Mouse (Mus musculus) hindbrain, embryonic 11.5 days (tissue): ENCODE data around the gene Ctnnd1. TPM values are rescaled to one million over a fixed set of nuclear protein-coding genes. Genes with fewer than 3 reads are reported as not detected.
A peak's percentile ranks its signal among the peaks of the same experiment; 100 is the strongest.
"Not testable (repeated sequence)": the region's sequence is repeated elsewhere in the genome, so short reads cannot be mapped to it uniquely, and the experiment has no call there.

Experiments
- ATAC-seq: fragments of 200-750 bp; cut with Nextera tagmentation; 2 replicates; pipeline ENCODE4 v1.8.0; 2017; ENCODE audit warnings: mild to moderate bottlenecking, moderate TSS enrichment, moderate library complexity; ENCODE audit not compliant: low FRiP score
- DNase-seq: peaks from one replicate; pipeline ENCODE4 v3.0.0-alpha.2; 2015; ENCODE audit warnings: low spot score
- H3K27ac ChIP-seq: fragments of 300-500 bp; sonication (generic); 2 replicates; pipeline ENCODE4 v1.5.1; 2014; ENCODE audit warnings: mild to moderate bottlenecking, low read depth, low read length
- H3K27me3 ChIP-seq: fragments of 300-500 bp; sonication (generic); 2 replicates; pipeline ENCODE4 v1.6.1; 2014; ENCODE audit warnings: mild to moderate bottlenecking, low read length, moderate library complexity, mixed read lengths; ENCODE audit not compliant: control insufficient read depth, insufficient read depth
- H3K36me3 ChIP-seq: fragments of 300-500 bp; sonication (generic); 2 replicates; pipeline ENCODE4 v1.6.1; 2014; ENCODE audit warnings: mild to moderate bottlenecking, low read length, moderate library complexity, mixed read lengths; ENCODE audit not compliant: control insufficient read depth, insufficient read depth
- H3K4me1 ChIP-seq: fragments of 300-500 bp; sonication (generic); replicated peaks from 2 replicates; pipeline ENCODE4 v1.6.1; 2014; ENCODE audit warnings: low read length, mixed read lengths; ENCODE audit not compliant: control insufficient read depth, insufficient read depth
- H3K4me2 ChIP-seq: fragments of 300-500 bp; sonication (generic); replicated peaks from 2 replicates; pipeline ENCODE4 v1.6.1; 2014; ENCODE audit warnings: mild to moderate bottlenecking, low read depth, low read length
- H3K4me3 ChIP-seq: fragments of 300-500 bp; sonication (generic); 2 replicates; pipeline ENCODE4 v1.5.1; 2014; ENCODE audit warnings: low read depth, low read length
- H3K9ac ChIP-seq: fragments of 300-500 bp; sonication (generic); 2 replicates; pipeline ENCODE4 v1.6.1; 2014; ENCODE audit warnings: low read depth, low read length
- H3K9me3 ChIP-seq: fragments of 300-500 bp; sonication (generic); 2 replicates; pipeline ENCODE4 v1.6.1; 2016; ENCODE audit warnings: low read length; ENCODE audit not compliant: control insufficient read depth
- WGBS: fragments of 180-500 bp; shearing (Covaris S2); extraction: QIAGEN DNeasy Blood & Tissue Kit; methylation state at CpG from one replicate; pipeline ENCODE4 v1.1.7; 2014; 5-methylcytosine and 5-hydroxymethylcytosine counted together
- polyA plus RNA-seq: library from polyadenylated mRNA; unstranded; fragments of >200 nt; fragmentation: Nextera tagmentation; extraction: Ambion mirVana; gene quantifications from 2 replicates; pipeline ENCODE4 v1.2.1, GENCODE M21; 2014

The Ctnnd1 gene
- polyA plus RNA-seq, 1 experiment from 2014 or later = 44.7 TPM

DNA sequence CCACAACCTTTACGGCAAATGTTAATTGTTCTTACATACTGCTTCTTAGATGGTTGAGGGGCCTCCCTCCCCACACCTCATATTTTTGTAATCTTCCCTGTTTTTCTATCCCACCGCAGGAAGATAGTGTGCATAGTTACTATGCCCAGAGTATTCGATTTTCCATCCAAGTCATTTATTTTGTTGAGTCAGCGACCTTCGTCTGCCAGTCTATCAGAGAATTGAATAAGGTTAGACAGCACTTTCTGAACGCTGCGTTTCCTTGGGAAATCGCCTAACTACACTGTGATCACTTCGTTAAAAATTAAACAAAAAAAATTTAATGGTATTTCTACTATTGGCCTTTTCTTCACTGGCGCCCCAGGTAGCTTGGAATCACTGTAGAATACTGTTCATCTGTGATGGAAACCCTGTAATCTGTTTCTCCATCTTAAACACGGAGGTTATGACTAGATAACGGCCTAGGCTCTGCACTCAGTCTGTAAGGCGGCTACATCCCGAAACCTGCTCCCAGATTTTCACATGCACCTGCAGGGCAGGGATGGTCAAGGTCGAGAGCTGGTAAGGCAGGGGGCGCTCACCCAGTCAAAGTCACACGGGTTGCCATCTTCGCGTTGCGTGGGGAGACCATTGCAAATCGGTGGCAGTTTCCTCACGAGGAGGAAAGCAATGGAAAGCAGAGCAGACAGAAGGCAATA is 26.9 kb upstream of the Ctnnd1 start:
- H3K4me3 ChIP-seq = peak overlapping the region; percentile 40
- peak overlapping the region; percentile 37 for H3K9ac ChIP-seq
- peaks cover 3% of the 10 kb centered on the region for H3K4me1 ChIP-seq
- 0 out of 2 replicates have a peak, but pooled peaks cover 2% of the 10 kb centered on the region for H3K36me3 ChIP-seq
- peak; percentile 75 for ATAC-seq
- WGBS = 10% methylated on average over 22 of the region's 22 CpGs
- H3K9me3 ChIP-seq = no peaks in the 10 kb centered on the region
- DNase-seq = peak; percentile 58
- no peaks in the 10 kb centered on the region for H3K27me3 ChIP-seq
- peak overlapping the region; percentile 31 for H3K4me2 ChIP-seq
- H3K27ac ChIP-seq = 0 out of 2 replicates have a peak overlapping the region, but pooled peaks have one; percentile 2

DNA sequence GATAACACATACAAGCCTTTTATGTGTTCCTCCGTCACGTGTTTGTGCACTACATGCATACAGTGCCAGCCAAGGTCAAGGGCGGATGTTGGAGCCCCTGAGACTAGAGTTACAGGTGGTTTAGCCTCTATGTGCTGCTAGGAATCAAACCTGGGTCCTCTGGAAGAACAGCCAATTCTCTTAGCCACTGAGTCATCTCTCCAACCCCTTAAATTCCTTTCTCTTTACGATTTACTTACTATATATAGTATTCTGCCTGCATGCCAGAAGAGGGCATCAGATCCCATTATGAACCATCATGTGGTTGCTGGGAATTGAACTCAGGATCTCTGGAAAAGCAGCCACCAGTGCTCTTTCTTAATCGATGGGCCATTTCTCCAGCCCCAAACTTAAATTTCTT is 21.0 kb upstream of the Ctnnd1 start:
- H3K27ac ChIP-seq, H3K27me3 ChIP-seq, H3K9ac ChIP-seq, H3K4me3 ChIP-seq, H3K4me2 ChIP-seq, ATAC-seq, DNase-seq, H3K4me1 ChIP-seq, H3K9me3 ChIP-seq, H3K36me3 ChIP-seq: not testable (repeated sequence)
- 61% methylated on average over 4 of the region's 5 CpGs for WGBS

DNA sequence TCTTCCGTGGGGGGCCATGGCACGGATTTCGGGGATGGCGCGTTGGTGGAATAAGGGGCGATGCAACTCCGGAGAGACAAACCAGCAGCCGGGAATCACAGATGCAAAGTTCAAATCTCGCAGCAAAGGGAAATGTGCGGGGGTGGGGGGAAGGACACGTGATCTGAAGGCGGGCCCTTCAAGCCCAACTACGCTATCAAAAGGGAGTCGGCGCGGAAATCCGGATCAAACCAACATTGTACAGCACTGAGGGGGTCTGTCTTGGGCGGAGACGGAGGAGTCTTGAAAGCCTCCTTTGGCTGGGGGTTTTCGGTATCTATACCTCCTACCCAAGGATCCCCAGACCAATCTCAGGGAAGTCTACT is 20.0 kb upstream of the Ctnnd1 start, which contains the start of gene Selenoh:
Selenoh (minus strand) TSS at position 202 of the 365 bp plus-strand sequence.
- peak within 1 kb of the TSS; percentile 91 for H3K27ac ChIP-seq
- WGBS = under 1% methylated on average over 20 of the region's 20 CpGs
- H3K4me3 ChIP-seq = peak within 1 kb of the TSS; percentile 89
- H3K4me1 ChIP-seq = no peaks in the 10 kb centered on the region; the same call in 1 of the 2 replicates
- H3K9me3 ChIP-seq = no peaks in the 10 kb centered on the region
- H3K36me3 ChIP-seq = 0 out of 2 replicates have a peak, but pooled peaks cover 2% of the 10 kb centered on the region
- peak; percentile 92 for DNase-seq
- H3K9ac ChIP-seq = peak within 1 kb of the TSS; percentile 95
- ATAC-seq = peak; percentile 98
- H3K4me2 ChIP-seq = peak within 1 kb of the TSS; percentile 74
- H3K27me3 ChIP-seq = no peaks in the 10 kb centered on the region

DNA sequence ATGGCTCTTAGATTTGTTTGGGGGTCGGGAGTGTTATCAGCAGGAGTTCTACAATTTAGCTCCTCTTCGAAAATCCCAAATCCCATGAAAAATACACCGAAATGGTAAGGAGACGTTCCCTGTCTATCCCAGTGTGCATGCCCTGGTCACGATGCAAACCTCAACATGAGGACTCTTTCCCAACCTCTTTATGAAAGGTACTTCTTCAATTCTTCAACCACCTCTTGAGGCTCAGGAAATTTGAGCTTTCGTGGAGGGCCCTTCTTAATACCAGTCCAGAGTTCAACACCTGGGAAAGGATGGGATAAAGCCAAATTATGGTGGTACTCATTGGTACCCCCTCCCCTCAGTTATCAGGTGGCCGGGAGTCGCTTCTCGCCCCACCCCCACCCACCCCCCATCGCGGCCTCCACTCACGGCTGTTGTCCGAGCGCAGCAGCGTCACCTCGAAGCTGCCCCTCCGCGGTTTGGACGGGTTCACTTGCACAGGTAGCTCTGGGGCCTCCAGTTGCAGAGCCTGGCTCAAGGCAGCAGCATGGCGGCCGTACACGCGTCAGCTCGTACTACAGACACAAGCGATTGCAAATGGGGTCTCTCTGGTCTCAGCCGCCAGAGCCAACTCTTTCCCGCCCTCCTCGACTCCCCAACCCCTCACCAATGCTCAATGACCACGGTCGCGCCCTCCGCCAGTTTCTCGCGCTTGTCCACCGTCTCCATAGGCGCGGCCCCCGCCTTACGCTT is 19.4 kb upstream of the Ctnnd1 start:
- peak; percentile 84 for ATAC-seq
- no peaks in the 10 kb centered on the region for H3K27me3 ChIP-seq
- no peak for DNase-seq
- 3% methylated on average over 38 of the region's 39 CpGs for WGBS
- H3K9ac ChIP-seq = peak overlapping the region; percentile 95
- peak overlapping the region; percentile 91 for H3K27ac ChIP-seq
- H3K36me3 ChIP-seq = 0 out of 2 replicates have a peak, but pooled peaks cover 2% of the 10 kb centered on the region
- H3K4me2 ChIP-seq = peak overlapping the region; percentile 74
- no peaks in the 10 kb centered on the region for H3K9me3 ChIP-seq
- no peaks in the 10 kb centered on the region; the same call in 1 of the 2 replicates for H3K4me1 ChIP-seq
- H3K4me3 ChIP-seq = peak overlapping the region; percentile 89

DNA sequence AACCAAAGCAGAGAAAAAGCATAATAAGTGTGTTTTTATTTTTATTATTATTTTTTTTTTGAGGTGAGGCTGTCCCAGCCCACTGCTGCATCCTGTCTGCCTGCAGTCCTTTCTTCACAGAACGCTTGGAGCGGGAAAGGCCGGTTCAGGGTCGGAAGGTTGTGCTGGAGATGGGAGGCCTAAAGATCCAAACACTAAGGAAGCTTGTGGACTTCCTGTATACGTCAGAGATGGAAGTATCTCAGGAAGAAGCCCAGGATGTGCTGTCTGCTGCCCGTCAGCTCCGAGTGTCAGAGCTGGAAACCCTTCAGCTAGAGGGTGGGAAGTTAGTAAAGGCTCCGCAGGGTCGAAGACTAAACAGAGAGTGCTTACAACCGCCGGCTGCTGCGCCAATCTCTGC is 15.5 kb upstream of the Ctnnd1 start:
- Histone ChIP-seq H3K9ac (no peak overlapping the region), H3K9me3 (no peaks in the 10 kb centered on the region), H3K4me3 (no peak overlapping the region), H3K36me3 (no peaks in the 10 kb centered on the region), H3K27me3 (no peaks in the 10 kb centered on the region), H3K4me1 (no peaks in the 10 kb centered on the region; the same call in 1 of the 2 replicates), H3K4me2 (no peak overlapping the region), H3K27ac (no peak overlapping the region)
- no peak for ATAC-seq
- DNase-seq = no peak
- WGBS = 69% methylated on average over 12 of the region's 12 CpGs

- peak; percentile 55 for DNase-seq
- H3K36me3 ChIP-seq = no peaks in the 10 kb centered on the region
- WGBS = 37% methylated on average over 2 of the region's 2 CpGs
- no peaks in the 10 kb centered on the region for H3K4me1 ChIP-seq
- no peaks in the 10 kb centered on the region for H3K9me3 ChIP-seq
- H3K9ac ChIP-seq = no peak overlapping the region
- no peak overlapping the region for H3K4me3 ChIP-seq
- no peaks in the 10 kb centered on the region for H3K27me3 ChIP-seq
- no peak for ATAC-seq
- H3K27ac ChIP-seq = no peak overlapping the region
- no peak overlapping the region for H3K4me2 ChIP-seq
These were observed 12.3 kb upstream of the Ctnnd1 start for GRCm38 (mm10) chr2:84662866-84663265.

GRCm38 (mm10) chr2:84660253-84660652 is 9.7 kb upstream of the Ctnnd1 start:
- DNase-seq (no peak), ATAC-seq (no peak)
- H3K9me3 ChIP-seq = no peaks in the 10 kb centered on the region
- H3K4me3 ChIP-seq = no peak overlapping the region
- no peaks in the 10 kb centered on the region for H3K4me1 ChIP-seq
- H3K36me3 ChIP-seq = no peaks in the 10 kb centered on the region
- H3K27me3 ChIP-seq = no peaks in the 10 kb centered on the region
- H3K4me2 ChIP-seq = no peak overlapping the region
- H3K9ac ChIP-seq = no peak overlapping the region
- no peak overlapping the region for H3K27ac ChIP-seq
- 69% methylated on average over 3 of the region's 3 CpGs for whole genome bisulfite sequencing

DNA sequence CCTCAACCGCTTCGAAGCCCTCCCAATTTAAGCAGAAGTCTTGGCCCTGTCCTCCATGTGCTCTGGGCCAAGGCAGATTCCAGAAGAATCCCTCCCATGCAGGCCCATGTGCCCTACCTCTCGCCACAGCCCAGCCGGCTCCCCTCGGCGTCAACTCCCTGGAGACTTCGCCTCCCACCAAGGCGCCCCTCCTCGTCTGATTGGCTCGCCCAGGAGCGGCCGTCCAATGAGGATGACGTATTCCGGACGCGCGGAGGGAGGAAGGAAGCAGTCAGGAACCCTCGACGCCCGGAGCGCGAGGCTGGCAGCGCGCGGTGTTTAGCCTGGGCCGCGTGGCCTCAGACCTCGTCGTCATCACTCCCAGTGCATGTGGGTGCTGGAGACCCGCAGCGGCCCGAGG is 8.2 kb upstream of the Ctnnd1 start, which contains the start of gene Btbd18:
Btbd18 (plus strand) TSS at position 274 of the 400 bp plus-strand sequence.
- ATAC-seq (no peak), DNase-seq (no peak)
- H3K36me3 ChIP-seq = no peaks in the 10 kb centered on the region
- no peak within 1 kb of the TSS for H3K4me2 ChIP-seq
- no peaks in the 10 kb centered on the region for H3K27me3 ChIP-seq
- H3K4me1 ChIP-seq = no peaks in the 10 kb centered on the region
- 91% methylated on average over 32 of the region's 32 CpGs for WGBS
- no peaks in the 10 kb centered on the region for H3K9me3 ChIP-seq
- H3K27ac ChIP-seq = no peak within 1 kb of the TSS
- no peak within 1 kb of the TSS for H3K4me3 ChIP-seq
- no peak within 1 kb of the TSS for H3K9ac ChIP-seq
